Mouse (Mus musculus) spleen, postnatal 10 days (tissue): ENCODE results near the gene Yipf1.

Experiments
- DNase-seq, 2 experiments: peaks; one replicate each; pipeline ENCODE4 v3.0.0; 2021 to 2022; ENCODE audit warnings: low spot score in 2 of 2

Yipf1 gene

DNA sequence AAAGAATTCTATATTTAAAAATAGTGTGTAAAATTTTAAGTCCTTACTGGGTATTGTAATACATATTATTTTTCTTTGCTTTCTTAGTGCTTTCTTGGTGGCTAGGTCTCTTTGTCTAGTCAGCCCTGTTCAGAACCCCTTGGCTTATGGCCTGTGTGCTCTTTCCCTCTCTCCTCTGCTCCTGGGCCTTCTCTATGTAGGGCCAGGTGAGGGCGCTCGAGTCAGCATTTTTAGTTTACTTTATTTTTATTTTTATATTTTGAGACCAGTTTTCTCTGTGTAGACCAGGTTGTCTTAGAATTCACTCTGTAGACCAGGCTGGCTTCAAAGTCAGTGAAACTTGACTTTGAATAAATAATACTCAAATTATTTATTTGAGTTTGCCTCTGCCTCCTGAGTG, 58.1 kb downstream of the Yipf1 start:
- no peak for DNase-seq

DNA sequence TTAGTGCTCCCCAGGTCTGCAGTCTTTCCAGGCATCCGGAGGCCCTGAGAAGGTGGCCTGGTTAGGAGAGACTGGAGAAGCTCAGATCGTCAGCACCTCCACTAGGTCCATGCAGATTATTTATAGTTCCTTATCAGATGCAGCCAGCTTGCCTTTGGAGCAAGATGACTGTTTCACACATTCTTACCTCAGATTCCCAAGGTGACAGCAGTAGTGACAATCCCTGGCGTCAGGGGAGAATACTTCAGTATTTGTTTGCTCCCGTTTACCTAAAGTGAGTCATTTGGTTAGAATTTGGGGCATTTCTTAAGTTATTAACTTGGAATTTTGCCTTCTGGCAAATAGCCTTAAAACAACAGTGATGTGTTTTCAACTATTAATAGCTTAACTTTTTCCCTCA, 60.5 kb downstream of the Yipf1 start:
- no peak for DNase-seq

DNA sequence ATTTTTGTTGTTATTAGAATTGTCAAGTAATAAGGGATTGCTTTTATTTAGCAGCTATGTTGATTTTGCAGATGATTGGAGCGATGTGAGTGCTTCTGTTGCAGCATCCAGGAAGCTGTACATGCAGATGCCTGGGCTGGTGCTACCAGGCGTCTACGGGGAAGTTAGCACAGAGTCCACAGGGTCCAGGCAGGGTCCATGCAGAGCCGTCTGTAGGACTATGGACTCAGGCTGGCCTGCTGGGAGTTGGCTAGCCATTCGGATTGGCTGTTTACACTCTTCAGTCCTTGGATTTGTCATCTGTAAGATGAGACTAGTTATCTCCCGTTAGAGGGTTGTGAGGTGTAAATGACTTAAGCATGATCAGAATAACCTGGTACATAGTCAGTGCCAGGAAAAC, 64.8 kb downstream of the Yipf1 start:
- no peak for DNase-seq

DNA sequence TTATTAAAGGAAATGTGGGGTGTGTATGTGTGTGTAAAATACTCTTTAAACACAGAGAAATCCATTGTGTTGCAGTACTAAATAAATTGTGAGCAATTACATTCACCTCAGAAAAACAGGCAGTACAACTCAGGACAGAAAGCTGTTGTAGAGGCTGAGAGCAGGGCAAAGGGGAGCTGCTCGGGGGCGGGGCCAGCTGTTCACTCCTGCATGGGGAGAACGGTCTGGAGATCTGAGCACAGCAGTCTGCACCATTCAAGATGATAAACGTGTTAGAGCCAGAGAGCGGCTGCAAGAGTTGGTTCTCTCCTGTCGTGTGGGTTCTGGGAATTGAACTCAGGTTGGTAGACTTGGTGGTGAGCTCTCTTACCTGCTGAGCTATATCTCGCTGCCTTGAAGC, 66.7 kb downstream of the Yipf1 start:
- DNase-seq, result no peak

DNA sequence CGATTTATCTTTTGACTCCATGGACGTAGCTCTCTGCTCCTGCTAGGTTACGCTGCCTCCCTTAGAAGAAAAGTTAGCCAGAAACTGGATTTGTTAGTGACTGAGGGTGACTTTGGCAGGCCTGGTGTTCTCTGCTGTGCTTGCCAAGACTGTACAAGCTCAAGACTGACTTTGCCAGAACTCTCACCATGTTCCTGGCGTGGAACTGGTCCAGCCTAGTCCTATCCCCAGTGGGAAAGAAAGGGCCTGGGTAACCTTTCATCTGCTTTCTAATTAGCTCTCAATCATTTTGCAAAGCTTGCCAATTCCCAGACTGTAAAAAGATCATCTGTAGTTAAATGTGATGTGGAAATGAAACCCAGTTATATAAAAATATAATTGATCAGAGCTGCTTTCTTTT, 72.9 kb downstream of the Yipf1 start:
- no peak for DNase-seq

DNA sequence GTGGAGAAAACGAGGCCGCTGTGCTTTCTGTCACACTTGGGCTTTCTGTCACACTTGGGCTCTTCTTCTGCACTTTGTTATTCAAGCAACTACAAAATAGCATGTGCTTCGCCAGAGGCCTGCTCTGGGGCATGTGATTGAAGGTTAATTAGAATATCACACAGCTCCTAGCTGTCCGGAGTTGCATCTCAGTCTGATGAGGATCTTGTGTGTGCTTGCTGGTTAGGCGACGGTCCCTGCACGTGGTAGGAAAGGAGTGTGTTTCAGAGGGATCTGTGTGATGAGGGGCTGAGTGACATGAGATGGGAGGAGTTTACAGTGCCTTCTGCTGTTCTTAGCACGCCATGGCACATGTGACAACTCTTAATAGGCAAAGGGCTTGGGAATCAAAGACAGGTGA, 73.3 kb downstream of the Yipf1 start:
- DNase-seq, result no peak

DNA sequence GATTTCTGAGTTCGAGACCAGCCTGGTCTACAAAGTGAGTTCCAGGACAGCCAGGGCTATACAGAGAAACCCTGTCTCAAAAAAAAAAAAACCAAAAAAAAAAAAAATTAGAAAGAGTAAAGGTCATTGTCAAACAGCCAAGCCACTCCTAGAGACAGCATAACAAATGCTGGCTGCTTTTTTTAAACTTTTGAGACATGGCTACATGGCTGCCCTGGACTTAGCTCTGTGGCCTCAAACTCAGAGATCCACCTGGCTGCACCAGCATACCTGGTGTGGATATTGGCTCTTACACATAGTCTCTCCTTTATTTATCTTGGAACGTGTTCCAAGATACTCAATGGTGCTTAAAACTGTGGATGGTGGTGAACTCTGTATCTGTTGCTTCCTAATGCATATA, 74.1 kb downstream of the Yipf1 start:
- no peak for DNase-seq

DNA sequence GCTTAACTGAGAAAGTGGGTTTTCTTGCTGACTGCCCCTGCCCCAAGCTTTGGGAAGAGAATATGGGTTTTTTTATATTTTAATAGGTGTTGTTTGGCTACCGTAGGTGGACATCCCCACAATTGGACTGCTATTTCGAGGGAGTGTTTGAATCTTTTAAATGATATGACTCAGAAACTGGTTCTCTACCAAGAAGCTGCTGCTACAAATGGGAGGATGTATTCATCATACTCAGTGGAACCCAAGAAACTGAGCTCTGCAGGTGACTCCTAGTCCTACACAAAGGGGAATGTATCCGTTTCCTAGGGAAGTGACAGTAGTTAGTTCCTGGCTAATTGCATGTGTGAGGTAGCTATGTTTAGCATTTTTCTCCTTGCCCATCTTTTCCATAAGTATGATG, 75.2 kb downstream of the Yipf1 start:
- DNase-seq, result no peak

DNA sequence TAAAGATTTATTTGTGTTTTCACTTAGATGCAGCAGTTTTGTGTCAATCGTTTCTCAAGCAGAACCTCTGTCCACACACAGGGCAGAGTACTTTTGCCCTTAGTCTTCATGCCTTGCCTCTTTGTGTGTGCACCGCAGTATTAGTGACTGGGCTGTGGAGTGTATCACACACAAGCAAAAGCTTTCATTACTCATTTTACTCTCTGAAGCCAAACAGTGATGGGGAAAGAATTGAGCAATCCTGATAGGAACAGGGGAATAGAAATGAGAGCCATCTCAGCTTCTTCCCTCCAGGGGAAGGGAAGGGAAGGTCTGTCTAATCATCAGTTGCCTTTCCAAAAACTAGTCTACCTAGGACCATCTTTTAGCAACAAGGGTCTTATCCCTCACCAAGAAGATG, 79.6 kb downstream of the Yipf1 start:
- no peak for DNase-seq
